8 mouse cellular contexts compared by ENCODE assay signal in the genomic region with DNA sequence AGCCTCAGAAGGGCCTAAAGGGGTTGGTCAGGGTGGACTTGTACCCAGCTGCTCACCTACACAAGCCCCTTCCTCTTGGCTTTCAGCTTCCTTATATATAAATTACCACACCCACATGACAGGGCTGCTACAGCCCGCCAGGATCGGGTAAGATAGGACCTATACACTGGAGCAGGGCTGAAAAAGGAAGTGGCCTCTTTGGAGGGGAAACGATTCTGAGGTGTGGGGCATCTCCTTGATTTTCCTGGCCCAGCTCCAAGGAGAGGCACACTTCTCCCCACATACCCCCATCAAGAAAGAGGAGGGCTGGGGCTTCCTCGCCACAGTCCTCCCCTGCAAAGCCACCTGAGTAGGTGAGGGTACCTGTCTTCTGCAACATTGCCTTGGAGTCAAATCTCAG. TPM values are rescaled to one million over a fixed set of nuclear protein-coding genes. Genes with fewer than 3 reads are reported as not detected.
DNase-seq lines count a peak whose midpoint lies in the region; ATAC-seq and TF ChIP-seq lines count a peak whose summit lies in the region.

No protein-coding gene starts in this region.

- peaks cover 8% of the 10 kb centered on the region for H3K36me3 ChIP-seq in ES-Bruce4 (ENCODE audit: control insufficient read depth, insufficient read depth, low read length, poor library complexity, severe bottlenecking)
- H3K36me3 ChIP-seq in heart, postnatal 0 days (replicated peaks; ENCODE audit: control insufficient read depth, insufficient read depth, low read length), result peaks cover 31% of the 10 kb centered on the region

- peak overlapping the region; percentile 68 for H3K9ac ChIP-seq in ES-Bruce4 (ENCODE audit: low read depth, poor library complexity, severe bottlenecking)
- H3K9ac ChIP-seq in heart, postnatal 0 days (replicated peaks; ENCODE audit: low read depth, low read length), result peak overlapping the region; percentile 75

- no peak for TF ChIP-seq CTCF in gastrocnemius, adult 2 months (IDR thresholded peaks at IDR 0.05)
- TF ChIP-seq CTCF in ES-Bruce4 (IDR thresholded peaks at IDR 0.05; ENCODE audit: low read depth, low read length), result no peak
- TF ChIP-seq CTCF in heart, postnatal 0 days (IDR thresholded peaks at IDR 0.05; ENCODE audit: low read depth), result no peak

- H3K4me3 ChIP-seq in gastrocnemius, adult 2 months, result peak overlapping the region; percentile 87
- peak overlapping the region; percentile 85 for H3K4me3 ChIP-seq in ES-Bruce4 (ENCODE audit: low read depth, low read length)
- H3K4me3 ChIP-seq in heart, postnatal 0 days (ENCODE audit: low read depth, low read length), result peak overlapping the region; percentile 81

- peaks cover 4% of the 10 kb centered on the region for H3K4me1 ChIP-seq in ES-Bruce4 (ENCODE audit: control insufficient read depth, insufficient read depth, low read length)
- H3K4me1 ChIP-seq in heart, postnatal 0 days (ENCODE audit: control insufficient read depth, insufficient read depth), result peaks cover 29% of the 10 kb centered on the region

- H3K4me2 ChIP-seq in heart, postnatal 0 days (ENCODE audit: low read depth, low read length), result peak overlapping the region; percentile 77

- H3K27ac ChIP-seq in gastrocnemius, adult 2 months, result peak overlapping the region; percentile 94
- no peak overlapping the region for H3K27ac ChIP-seq in ES-Bruce4 (ENCODE audit: insufficient read depth, low read length)
- peak overlapping the region; percentile 81 for H3K27ac ChIP-seq in heart, postnatal 0 days (ENCODE audit: low read depth)

- intact Hi-C loops in gastrocnemius, adult 2 months (cut with DNase I), result loop anchor here (5.0 kb wide), 1 partner anchor 79 kb away; no protein-coding TSS in a partner anchor
- intact Hi-C loops in gastrocnemius, postnatal 14 days (cut with DNase I; ENCODE audit: low total_unique reads), result no loop called here

- TF ChIP-seq EP300 in ES-Bruce4 (IDR thresholded peaks at IDR 0.05; ENCODE audit: insufficient read depth, low read depth, low read length), result no peak
- TF ChIP-seq EP300 in heart, postnatal 0 days (IDR thresholded peaks at IDR 0.05; ENCODE audit: low read depth), result no peak

- no peak for DNase-seq in gastrocnemius, adult 2 months
- no peak for DNase-seq in gastrocnemius, postnatal 14 days
- DNase-seq in heart, postnatal 0 days (ENCODE audit: low spot score), result no peak
- no peak for DNase-seq in ovary, postnatal 10 days (ENCODE audit: low spot score)
- no peak for DNase-seq in adrenal gland, adult (ENCODE audit: inconsistent age in 2 of 2, low spot score in 1 of 2)
- no peak for DNase-seq in urinary bladder, postnatal 10 days (ENCODE audit: low spot score)

- WGBS in heart, postnatal 0 days, result 6% methylated on average over 4 of the region's 4 CpGs

- no peaks in the 10 kb centered on the region for H3K27me3 ChIP-seq in ES-Bruce4 (ENCODE audit: control insufficient read depth, insufficient read depth, low read length, poor library complexity, severe bottlenecking)
- H3K27me3 ChIP-seq in heart, postnatal 0 days (ENCODE audit: control insufficient read depth, insufficient read depth, low read length), result no peaks in the 10 kb centered on the region

- no peak for ATAC-seq in heart, postnatal 0 days (ENCODE audit: insufficient read depth, low read depth)
- peak; percentile 42 for ATAC-seq in megakaryocyte, adult 5-6 weeks (ENCODE audit: poor library complexity, severe bottlenecking)

- H3K9me3 ChIP-seq in ES-Bruce4 (replicated peaks; ENCODE audit: control insufficient read depth, insufficient read depth, low read length, poor library complexity, severe bottlenecking), result no peaks in the 10 kb centered on the region
- no peaks in the 10 kb centered on the region for H3K9me3 ChIP-seq in heart, postnatal 0 days (replicated peaks; ENCODE audit: control insufficient read depth, low read length)

- no peak for TF ChIP-seq POLR2A in ES-Bruce4 (IDR thresholded peaks at IDR 0.05; ENCODE audit: insufficient read depth, low read length)

RNA-seq across cellular contexts. Expression of a gene that starts 0.8 kb away (rescaled TPM):
- 10 to 100 TPM; 10.5 to 10.9 TPM for total RNA-seq in gastrocnemius, adult 2 months (2021)
- 10 to 100 TPM; 19.3 to 20.4 TPM for total RNA-seq in gastrocnemius, postnatal 14 days (2021)
- polyA plus RNA-seq in ES-Bruce4 (2011; ENCODE audit: insufficient read depth, insufficient read length, low read depth, missing spikeins), result 29.5 and 30.0 TPM in 2 replicates
- 45.2 and 74.0 TPM in 2 replicates for total RNA-seq in heart, postnatal 0 days (2014; rRNA removed; ENCODE audit: low replicate concordance)
- polyA plus RNA-seq in heart, postnatal 0 days (2015; fragmentation: Nextera tagmentation; extraction: Ambion mirVana), result 35.4 and 37.5 TPM in 2 replicates
- 159 and 162 TPM in 2 replicates for total RNA-seq in megakaryocyte, adult 5-6 weeks (2015)
- 145 and 160 TPM in 2 replicates for total RNA-seq in megakaryocyte, adult 5-6 weeks (2017)

RNA-seq across cellular contexts. Expression of a gene that starts 0.9 kb away (rescaled TPM):
- total RNA-seq in gastrocnemius, adult 2 months (2021), result under 1 TPM; 0.26 to 0.61 TPM
- 1 to 10 TPM; 2.0 to 2.8 TPM for total RNA-seq in gastrocnemius, postnatal 14 days (2021)
- polyA plus RNA-seq in ES-Bruce4 (2011; ENCODE audit: insufficient read depth, insufficient read length, low read depth, missing spikeins), result 1.8 and 2.7 TPM in 2 replicates
- 1.4 and 2.5 TPM in 2 replicates for total RNA-seq in heart, postnatal 0 days (2014; rRNA removed; ENCODE audit: low replicate concordance)
- 3.6 and 3.9 TPM in 2 replicates for polyA plus RNA-seq in heart, postnatal 0 days (2015; fragmentation: Nextera tagmentation; extraction: Ambion mirVana)
- total RNA-seq in megakaryocyte, adult 5-6 weeks (2015), result 2.4 and 2.7 TPM in 2 replicates
- total RNA-seq in megakaryocyte, adult 5-6 weeks (2017), result 3.5 and 3.7 TPM in 2 replicates

RNA-seq across cellular contexts. Expression of a gene that starts 0.9 kb away (rescaled TPM):
- total RNA-seq in gastrocnemius, adult 2 months (2021), result 100 to 1,000 TPM; 134 to 141 TPM
- 100 to 1,000 TPM; 141 to 147 TPM for total RNA-seq in gastrocnemius, postnatal 14 days (2021)
- polyA plus RNA-seq in ES-Bruce4 (2011; ENCODE audit: insufficient read depth, insufficient read length, low read depth, missing spikeins), result 84.8 and 86.7 TPM in 2 replicates
- 342 and 440 TPM in 2 replicates for total RNA-seq in heart, postnatal 0 days (2014; rRNA removed; ENCODE audit: low replicate concordance)
- polyA plus RNA-seq in heart, postnatal 0 days (2015; fragmentation: Nextera tagmentation; extraction: Ambion mirVana), result 431 and 450 TPM in 2 replicates
- 226 and 229 TPM in 2 replicates for total RNA-seq in megakaryocyte, adult 5-6 weeks (2015)
- 123 and 170 TPM in 2 replicates for total RNA-seq in megakaryocyte, adult 5-6 weeks (2017)

RNA-seq across cellular contexts. Expression of a gene that starts 16.2 kb away (rescaled TPM):
- total RNA-seq in gastrocnemius, adult 2 months (2021), result 100 to 1,000 TPM; 464 to 595 TPM
- 100 to 1,000 TPM; 417 to 454 TPM for total RNA-seq in gastrocnemius, postnatal 14 days (2021)
- polyA plus RNA-seq in ES-Bruce4 (2011; ENCODE audit: insufficient read depth, insufficient read length, low read depth, missing spikeins), result 212 and 236 TPM in 2 replicates
- total RNA-seq in heart, postnatal 0 days (2014; rRNA removed; ENCODE audit: low replicate concordance), result 397 and 531 TPM in 2 replicates
- 1,167 and 1,291 TPM in 2 replicates for polyA plus RNA-seq in heart, postnatal 0 days (2015; fragmentation: Nextera tagmentation; extraction: Ambion mirVana)
- total RNA-seq in megakaryocyte, adult 5-6 weeks (2015), result 254 and 294 TPM in 2 replicates
- total RNA-seq in megakaryocyte, adult 5-6 weeks (2017), result 138 and 158 TPM in 2 replicates

RNA-seq across cellular contexts. Expression of a gene that starts 39.1 kb away (rescaled TPM):
- not detected for total RNA-seq in gastrocnemius, adult 2 months (2021)
- not detected for total RNA-seq in gastrocnemius, postnatal 14 days (2021)
- polyA plus RNA-seq in ES-Bruce4 (2011; ENCODE audit: insufficient read depth, insufficient read length, low read depth, missing spikeins), result 0.70 and 1.1 TPM in 2 replicates
- total RNA-seq in heart, postnatal 0 days (2014; rRNA removed; ENCODE audit: low replicate concordance), result not detected in 2 replicates
- polyA plus RNA-seq in heart, postnatal 0 days (2015; fragmentation: Nextera tagmentation; extraction: Ambion mirVana), result not detected in 2 replicates
- 0.22 TPM in 1 of 2 replicates, not detected in the other for total RNA-seq in megakaryocyte, adult 5-6 weeks (2015)
- total RNA-seq in megakaryocyte, adult 5-6 weeks (2017), result not detected in 2 replicates
